Mouse (Mus musculus): ENCODE results near the gene Acot5.

GRCm38 (mm10) chr12:84044045-84044444, 25.1 kb upstream of the Acot5 start:
- no peak for TF ChIP-seq CTCF (IDR thresholded peaks at IDR 0.05; ENCODE audit: low read depth)
- no peak for TF ChIP-seq EP300 (IDR thresholded peaks at IDR 0.05; ENCODE audit: low read depth)
